Mouse (Mus musculus) neural tube, embryonic 15.5 days (tissue): ENCODE results near the gene Rgs2. TPM values are rescaled to one million over a fixed set of nuclear protein-coding genes. Genes with fewer than 3 reads are reported as not detected.

Experiments used
- ATAC-seq: fragments of 200-750 bp; cut with Nextera tagmentation; 2 replicates; pipeline ENCODE4 v1.8.0; 2017; ENCODE audit warnings: mild to moderate bottlenecking, moderate TSS enrichment, moderate library complexity; ENCODE audit not compliant: low FRiP score
- H3K27ac ChIP-seq: fragments of 300-500 bp; sonication (generic); replicated peaks from 2 replicates; pipeline ENCODE4 v1.5.1; 2015; ENCODE audit warnings: mild to moderate bottlenecking, inconsistent platforms
- H3K27me3 ChIP-seq: fragments of 300-500 bp; sonication (generic); replicated peaks from 2 replicates; pipeline ENCODE4 v1.6.1; 2015; ENCODE audit warnings: inconsistent platforms
- H3K36me3 ChIP-seq: fragments of 300-500 bp; sonication (generic); 2 replicates; pipeline ENCODE4 v1.6.1; 2015; ENCODE audit warnings: inconsistent platforms
- H3K4me1 ChIP-seq: fragments of 300-500 bp; sonication (generic); 2 replicates; pipeline ENCODE4 v1.6.1; 2015; ENCODE audit warnings: inconsistent platforms
- H3K4me2 ChIP-seq: fragments of 300-500 bp; sonication (generic); 2 replicates; pipeline ENCODE4 v1.6.1; 2015; ENCODE audit warnings: inconsistent platforms, mild to moderate bottlenecking, moderate library complexity
- H3K4me3 ChIP-seq: fragments of 300-500 bp; sonication (generic); replicated peaks from 2 replicates; pipeline ENCODE4 v1.5.1; 2015; ENCODE audit warnings: mild to moderate bottlenecking, inconsistent platforms
- H3K9ac ChIP-seq: fragments of 300-500 bp; sonication (generic); replicated peaks from 2 replicates; pipeline ENCODE4 v1.6.1; 2015; ENCODE audit warnings: mild to moderate bottlenecking, inconsistent platforms
- H3K9me3 ChIP-seq: fragments of 300-500 bp; sonication (generic); replicated peaks from 2 replicates; pipeline ENCODE4 v1.6.1; 2016; ENCODE audit warnings: inconsistent platforms
- WGBS: fragments of 180-500 bp; shearing (Covaris S2); methylation state at CpG from one replicate; pipeline ENCODE4 v1.1.7; 2015; ENCODE audit warnings: mixed read lengths; 5-methylcytosine and 5-hydroxymethylcytosine counted together
- polyA plus RNA-seq: library from polyadenylated mRNA; unstranded; fragments of >200 nt; fragmentation: Nextera tagmentation; extraction: Ambion mirVana; gene quantifications from 2 replicates; pipeline ENCODE4 v1.2.1, GENCODE M21; 2015

The Rgs2 gene
- polyA plus RNA-seq, result 97.0 and 112 TPM in 2 replicates

DNA sequence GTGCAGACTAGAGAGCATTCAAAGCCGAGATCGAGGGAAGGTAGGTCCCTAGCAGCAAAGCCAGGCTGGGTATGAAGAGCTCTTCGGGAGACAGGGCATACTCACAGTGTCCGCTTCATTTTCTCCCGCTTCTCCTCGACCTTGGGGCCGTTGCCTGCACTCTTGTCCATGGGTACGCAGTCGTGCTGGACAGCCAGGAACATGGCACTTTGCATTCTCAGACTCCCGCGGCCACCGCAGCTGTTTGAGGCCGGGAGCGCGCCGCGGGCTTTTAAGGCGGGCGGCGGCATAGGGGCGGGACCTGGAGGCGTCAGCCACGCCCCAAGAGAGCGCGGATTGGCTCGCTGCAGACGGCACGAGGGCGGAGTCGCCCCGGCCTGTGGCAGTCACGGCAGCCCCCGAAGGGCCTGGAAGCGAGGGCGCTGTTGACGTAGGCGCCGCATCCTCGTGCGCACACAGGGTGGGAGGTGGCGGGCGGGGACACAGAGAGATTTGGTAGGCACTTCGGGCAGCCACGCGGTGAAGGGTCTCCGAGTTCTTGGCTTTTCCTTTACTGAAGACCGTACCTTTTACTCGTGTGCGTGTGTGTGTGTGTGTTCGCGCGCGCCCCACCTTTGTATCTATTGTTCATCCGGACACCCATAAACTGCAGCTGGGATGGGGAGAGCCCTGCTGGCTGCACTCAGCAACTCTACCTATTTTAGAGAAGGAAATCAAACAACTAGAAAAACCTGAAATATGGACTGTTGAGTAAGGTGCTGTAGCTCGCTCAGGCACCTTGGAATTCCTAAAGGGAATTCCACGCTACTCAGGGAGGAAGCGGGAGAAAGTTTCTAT is at the start of gene Rgs2:
Gene Rgs2 (minus strand): TSS at position 258 of the 837 bp plus-strand sequence.
- ATAC-seq, result peak; percentile 99
- H3K4me1 ChIP-seq, result peaks cover 28% of the 10 kb centered on the region
- no peaks in the 10 kb centered on the region for H3K9me3 ChIP-seq
- H3K27ac ChIP-seq, result peak within 1 kb of the TSS; percentile 91
- under 1% methylated on average over 57 of the region's 57 CpGs for WGBS
- peak within 1 kb of the TSS; percentile 90 for H3K4me2 ChIP-seq
- no peaks in the 10 kb centered on the region for H3K27me3 ChIP-seq
- peak within 1 kb of the TSS; percentile 71 for H3K4me3 ChIP-seq
- peak within 1 kb of the TSS; percentile 88 for H3K9ac ChIP-seq
- H3K36me3 ChIP-seq, result peaks cover 21% of the 10 kb centered on the region

DNA sequence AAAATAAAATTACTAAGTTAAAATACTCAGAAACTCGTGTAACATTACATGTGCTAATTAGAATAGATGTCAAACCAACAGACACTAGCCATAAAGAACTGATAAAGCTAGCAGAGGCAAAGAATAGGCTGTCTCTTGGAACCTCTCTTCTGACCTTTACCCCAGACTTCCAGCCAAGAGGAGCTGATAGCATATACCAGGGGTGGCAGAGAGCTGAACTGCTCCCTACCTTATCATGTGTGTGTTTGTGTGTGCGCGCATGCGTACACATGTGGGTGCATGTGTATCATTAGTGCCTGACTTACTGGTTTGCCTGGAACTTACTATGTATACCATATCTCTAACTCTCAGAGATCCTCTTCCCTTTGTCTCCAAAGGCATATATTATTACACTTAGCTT is 49.4 kb upstream of the Rgs2 start:
- H3K9me3 ChIP-seq, result no peaks in the 10 kb centered on the region
- ATAC-seq, result no peak
- no peak overlapping the region for H3K27ac ChIP-seq
- H3K4me2 ChIP-seq, result no peak overlapping the region
- WGBS, result 84% methylated on average over 4 of the region's 4 CpGs
- no peaks in the 10 kb centered on the region for H3K36me3 ChIP-seq
- H3K4me3 ChIP-seq, result no peak overlapping the region
- H3K27me3 ChIP-seq, result no peaks in the 10 kb centered on the region
- no peak overlapping the region for H3K9ac ChIP-seq
- no peaks in the 10 kb centered on the region for H3K4me1 ChIP-seq

DNA sequence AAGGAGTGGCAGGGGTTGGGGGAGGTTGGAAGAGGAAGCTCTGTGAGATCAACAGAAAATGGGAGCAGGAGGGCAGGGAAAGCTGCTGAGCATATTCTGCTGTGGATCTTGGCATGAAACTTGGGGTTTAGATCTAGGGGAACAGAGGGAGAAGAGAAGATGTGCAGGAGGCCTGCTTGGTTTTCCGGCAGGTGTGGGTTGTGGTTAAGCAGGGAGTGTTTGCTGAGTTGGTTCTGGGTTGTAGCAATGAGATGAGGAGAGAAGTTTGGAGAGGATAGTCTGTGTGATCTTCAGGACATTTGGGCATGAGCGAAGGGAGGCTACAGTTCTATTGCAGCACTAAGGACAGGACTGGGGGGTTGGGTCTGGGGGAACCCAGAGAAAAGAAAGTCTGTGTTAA is 37.9 kb upstream of the Rgs2 start:
- ATAC-seq, result no peak

DNA sequence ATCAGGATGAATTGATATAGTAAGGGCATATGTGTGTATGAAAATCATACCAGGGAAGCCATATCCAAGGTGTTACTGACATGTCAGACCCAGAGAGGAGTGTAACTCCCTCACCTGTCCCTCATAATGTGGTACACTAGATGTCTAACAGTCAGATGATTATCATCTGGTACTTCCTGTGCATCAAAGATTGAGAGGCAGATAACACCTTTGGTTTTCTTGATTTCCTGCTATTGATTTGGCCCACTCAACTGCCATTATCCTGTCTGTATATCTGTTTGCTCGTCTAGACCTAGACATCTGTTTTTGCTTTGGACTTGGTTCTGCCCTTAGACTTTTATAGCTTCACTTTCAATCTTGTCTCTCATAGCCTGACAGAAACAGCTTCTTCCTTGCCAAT is 29.5 kb upstream of the Rgs2 start:
- H3K36me3 ChIP-seq, result no peaks in the 10 kb centered on the region
- no peaks in the 10 kb centered on the region for H3K4me1 ChIP-seq
- no peaks in the 10 kb centered on the region for H3K9me3 ChIP-seq
- no peak overlapping the region for H3K9ac ChIP-seq
- no peaks in the 10 kb centered on the region for H3K27me3 ChIP-seq
- no peak for ATAC-seq
- 81% methylated on average over 1 of the region's 1 CpGs for WGBS
- H3K4me3 ChIP-seq, result no peak overlapping the region
- H3K4me2 ChIP-seq, result no peak overlapping the region
- H3K27ac ChIP-seq, result no peak overlapping the region

More for the DNA sequence above, 37.9 kb upstream of the Rgs2 start:
- H3K27me3 ChIP-seq, result no peaks in the 10 kb centered on the region
- no peak overlapping the region for H3K9ac ChIP-seq
- H3K9me3 ChIP-seq, result no peaks in the 10 kb centered on the region
- no peak overlapping the region for H3K27ac ChIP-seq
- no peaks in the 10 kb centered on the region for H3K36me3 ChIP-seq
- H3K4me3 ChIP-seq, result no peak overlapping the region
- 95% methylated on average over 2 of the region's 2 CpGs for WGBS
- H3K4me1 ChIP-seq, result no peaks in the 10 kb centered on the region
- H3K4me2 ChIP-seq, result no peak overlapping the region

DNA sequence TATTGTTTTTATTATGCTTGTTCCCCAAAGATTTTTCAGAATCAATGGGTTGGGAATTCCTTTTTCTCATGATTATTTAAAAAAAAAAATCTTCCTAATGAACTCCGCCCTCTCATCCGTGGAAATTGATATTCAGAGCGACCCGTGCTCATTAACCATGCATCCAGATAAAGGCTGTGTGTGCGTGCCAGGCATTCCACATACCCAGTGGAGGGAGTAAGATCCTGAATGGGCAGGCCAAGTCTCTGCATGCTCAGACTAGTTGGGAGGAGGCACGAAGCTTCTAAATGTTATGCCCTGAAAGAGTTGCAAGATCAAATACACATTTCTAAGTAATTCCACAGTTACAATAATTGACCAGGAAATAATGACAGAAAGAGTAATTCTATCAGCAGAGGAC is 26.5 kb upstream of the Rgs2 start:
- Histone ChIP-seq H3K4me3 (no peak overlapping the region), H3K9me3 (no peaks in the 10 kb centered on the region), H3K4me2 (no peak overlapping the region), H3K27me3 (no peaks in the 10 kb centered on the region), H3K4me1 (no peaks in the 10 kb centered on the region), H3K27ac (no peak overlapping the region), H3K36me3 (no peaks in the 10 kb centered on the region), H3K9ac (no peak overlapping the region)
- no peak for ATAC-seq
- WGBS, result 75% methylated on average over 6 of the region's 6 CpGs

DNA sequence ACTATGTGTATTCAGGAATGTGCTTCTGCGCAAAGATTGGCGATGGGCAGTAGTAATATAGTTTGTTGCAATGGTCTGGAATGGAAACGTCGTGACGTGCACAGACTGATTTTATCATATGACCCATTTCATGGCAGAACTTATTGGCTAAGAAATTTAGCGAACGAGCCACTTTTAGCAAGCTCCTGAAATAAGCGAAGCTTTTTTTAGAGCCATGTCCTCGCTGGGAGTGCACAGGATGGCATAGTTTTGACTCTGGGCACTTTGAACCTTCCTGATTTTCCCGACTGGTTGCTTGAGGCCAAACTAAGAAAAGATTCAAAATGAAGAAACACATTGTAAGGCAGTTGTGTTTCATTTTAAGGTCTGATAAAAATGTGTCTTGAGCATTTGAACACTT is 25.7 kb upstream of the Rgs2 start:
- WGBS, result 95% methylated on average over 10 of the region's 10 CpGs
- ATAC-seq, result no peak
- no peak overlapping the region for H3K27ac ChIP-seq
- no peaks in the 10 kb centered on the region for H3K4me1 ChIP-seq
- no peak overlapping the region for H3K9ac ChIP-seq
- no peaks in the 10 kb centered on the region for H3K36me3 ChIP-seq
- H3K4me3 ChIP-seq, result no peak overlapping the region
- H3K27me3 ChIP-seq, result no peaks in the 10 kb centered on the region
- H3K4me2 ChIP-seq, result no peak overlapping the region
- H3K9me3 ChIP-seq, result no peaks in the 10 kb centered on the region

DNA sequence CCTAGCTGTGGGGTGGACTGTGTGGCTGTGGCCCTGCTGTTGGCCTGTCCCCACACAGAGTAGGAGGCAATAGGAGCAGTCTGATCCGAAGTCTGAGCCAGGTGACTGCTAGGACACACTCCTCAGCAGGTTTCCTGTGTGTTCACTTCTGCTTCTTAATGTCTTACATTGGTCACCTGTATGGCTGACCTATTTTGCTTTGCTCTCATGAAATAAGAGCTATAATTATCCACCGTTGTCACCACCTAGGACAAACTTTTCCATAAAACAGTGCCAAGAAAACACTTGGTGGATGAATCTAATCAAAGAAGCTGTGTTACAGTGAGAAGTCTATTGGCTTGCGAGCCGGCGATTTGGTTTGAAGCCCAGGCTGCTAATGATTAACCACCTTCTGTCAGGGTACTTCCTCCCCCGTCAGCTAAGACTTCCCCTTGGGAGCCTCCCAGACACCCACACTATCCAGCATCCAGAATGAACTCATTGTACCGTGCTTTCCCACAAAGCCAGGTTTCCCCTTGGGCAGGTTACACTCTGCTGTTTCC is 14.5 kb upstream of the Rgs2 start:
- ATAC-seq, result no peak
- Histone ChIP-seq H3K4me2 (no peak overlapping the region), H3K4me1 (no peaks in the 10 kb centered on the region), H3K36me3 (no peaks in the 10 kb centered on the region), H3K27ac (no peak overlapping the region), H3K4me3 (no peak overlapping the region), H3K9ac (no peak overlapping the region), H3K9me3 (no peaks in the 10 kb centered on the region), H3K27me3 (no peaks in the 10 kb centered on the region)
- 66% methylated on average over 7 of the region's 7 CpGs for WGBS

DNA sequence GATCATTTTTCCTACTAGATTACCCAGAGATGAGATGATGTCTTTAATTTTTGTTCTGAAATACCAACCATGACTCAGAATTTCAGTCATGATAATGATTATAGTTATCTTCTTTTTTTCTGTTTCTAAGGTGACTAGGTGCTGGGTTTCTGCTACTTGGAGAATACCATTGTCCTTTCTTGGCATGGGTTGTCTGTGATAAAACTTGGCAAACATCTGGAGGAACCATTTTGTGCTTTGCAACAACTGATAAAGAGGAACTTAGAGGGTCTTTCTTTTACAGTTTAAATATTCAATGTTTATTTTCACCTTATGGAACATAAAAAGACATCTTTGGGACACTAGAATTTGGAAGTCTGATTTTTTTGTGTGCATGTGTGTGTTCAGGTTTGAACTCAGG is 10.0 kb upstream of the Rgs2 start:
- Histone ChIP-seq H3K27me3 (no peaks in the 10 kb centered on the region), H3K9me3 (no peaks in the 10 kb centered on the region), H3K4me1 (no peaks in the 10 kb centered on the region), H3K4me3 (no peak overlapping the region), H3K9ac (no peak overlapping the region), H3K27ac (no peak overlapping the region), H3K36me3 (no peaks in the 10 kb centered on the region), H3K4me2 (no peak overlapping the region)
- ATAC-seq, result no peak

DNA sequence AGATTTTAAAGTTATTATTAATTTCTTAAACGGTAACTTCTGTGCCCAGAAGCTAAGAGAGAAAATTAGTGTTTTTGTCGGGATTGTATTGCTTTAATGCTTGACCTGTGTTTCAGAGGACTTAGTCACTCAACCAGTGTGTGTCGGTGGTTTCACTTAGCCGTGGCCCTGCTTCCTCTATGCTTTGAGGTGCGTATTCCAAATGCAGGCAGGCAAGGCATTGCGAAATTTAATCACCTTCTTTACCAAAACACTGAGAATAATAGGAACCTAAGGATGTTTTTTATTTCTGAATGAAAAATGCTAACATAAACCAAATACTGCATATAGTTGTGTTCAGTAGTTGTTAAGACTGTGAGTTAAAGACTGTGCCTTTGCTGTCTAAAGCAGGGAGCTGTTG is 3.4 kb upstream of the Rgs2 start:
- no peak overlapping the region for H3K4me2 ChIP-seq
- no peak overlapping the region for H3K9ac ChIP-seq
- no peaks in the 10 kb centered on the region for H3K36me3 ChIP-seq
- no peaks in the 10 kb centered on the region for H3K27me3 ChIP-seq
- peaks cover 15% of the 10 kb centered on the region for H3K4me1 ChIP-seq
- 84% methylated on average over 6 of the region's 6 CpGs for WGBS
- no peaks in the 10 kb centered on the region for H3K9me3 ChIP-seq
- no peak overlapping the region for H3K4me3 ChIP-seq
- no peak for ATAC-seq
- H3K27ac ChIP-seq, result no peak overlapping the region

DNA sequence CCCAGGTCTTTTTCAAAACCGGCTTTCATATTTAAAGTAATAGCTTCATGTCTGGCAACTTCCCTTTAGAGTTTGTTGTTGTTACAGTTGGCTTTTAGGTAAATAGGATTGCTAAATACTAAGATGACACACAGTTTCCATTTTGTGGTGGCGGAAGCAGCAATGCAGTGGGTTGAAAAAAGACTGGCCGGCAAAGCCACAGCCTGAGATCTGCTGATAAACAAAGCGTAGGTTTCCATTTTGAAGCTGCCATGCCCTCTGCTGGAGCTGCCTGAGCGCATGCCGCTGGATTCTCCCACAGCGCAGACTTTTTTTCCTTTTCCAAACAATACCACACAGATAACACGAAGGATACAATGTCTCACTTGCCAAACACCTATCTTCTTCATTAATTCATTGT is 2.6 kb upstream of the Rgs2 start:
- H3K27ac ChIP-seq, result no peak overlapping the region
- no peaks in the 10 kb centered on the region for H3K27me3 ChIP-seq
- 0 out of 2 replicates have a peak overlapping the region, but pooled peaks have one; percentile 10 for H3K9ac ChIP-seq
- no peak for ATAC-seq
- H3K4me2 ChIP-seq, result peak overlapping the region; percentile 50
- peaks cover 23% of the 10 kb centered on the region for H3K4me1 ChIP-seq
- no peaks in the 10 kb centered on the region for H3K9me3 ChIP-seq
- H3K36me3 ChIP-seq, result peaks cover 7% of the 10 kb centered on the region
- no peak overlapping the region; the same call in 1 of the 2 replicates for H3K4me3 ChIP-seq
- WGBS, result 4% methylated on average over 8 of the region's 8 CpGs

DNA sequence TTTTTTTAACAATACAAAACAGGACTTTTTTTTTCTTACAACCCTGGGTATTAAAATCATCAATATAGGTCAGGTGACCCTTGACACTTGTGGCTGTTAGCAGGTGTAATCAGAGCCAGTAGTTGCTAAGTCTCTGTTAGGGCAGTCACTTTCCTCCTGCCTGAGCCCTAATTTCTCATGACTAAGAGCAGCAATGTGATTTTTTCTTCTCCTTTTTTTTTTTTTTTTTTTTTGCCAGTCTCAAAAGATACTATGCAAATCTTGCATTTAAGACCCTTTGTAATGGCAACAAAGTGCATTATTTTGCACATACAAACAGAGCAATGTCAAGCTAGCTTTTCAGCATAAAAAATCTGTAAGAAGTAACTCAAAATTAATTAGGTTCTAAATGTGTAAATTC is 1.7 kb upstream of the Rgs2 start:
- no peak for ATAC-seq
- no peak overlapping the region for H3K9ac ChIP-seq

DNA sequence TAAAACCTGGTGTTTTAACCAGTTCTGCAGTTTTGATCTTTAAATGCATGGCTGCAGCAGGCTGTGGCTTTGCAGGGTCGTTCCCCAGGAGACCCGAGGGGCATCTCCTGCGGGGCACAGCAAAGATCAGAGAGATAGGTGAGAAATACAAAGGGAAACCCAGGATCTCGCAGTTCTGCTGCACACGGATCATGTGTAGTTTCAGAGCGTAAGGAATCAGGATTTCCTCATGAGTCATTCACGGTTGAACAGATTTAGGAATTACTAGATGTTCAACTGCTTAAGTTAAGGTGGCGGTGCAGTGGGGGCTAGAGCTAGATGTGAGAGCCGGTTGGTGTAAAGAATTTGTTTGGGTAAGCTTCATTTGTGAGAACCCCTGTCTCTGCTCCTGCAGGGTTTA is 780 bp upstream of the Rgs2 start:
- H3K9me3 ChIP-seq, result no peaks in the 10 kb centered on the region

More for the DNA sequence above, 1.7 kb upstream of the Rgs2 start:
- Histone ChIP-seq H3K27ac (no peak overlapping the region), H3K4me2 (no peak overlapping the region), H3K9me3 (no peaks in the 10 kb centered on the region), H3K4me1 (peaks cover 28% of the 10 kb centered on the region), H3K36me3 (peaks cover 16% of the 10 kb centered on the region), H3K27me3 (no peaks in the 10 kb centered on the region), H3K4me3 (no peak overlapping the region)

More for the DNA sequence above, 780 bp upstream of the Rgs2 start:
- peaks cover 21% of the 10 kb centered on the region for H3K36me3 ChIP-seq
- H3K9ac ChIP-seq, result peak overlapping the region; percentile 88
- H3K4me3 ChIP-seq, result peak overlapping the region; percentile 71
- H3K4me1 ChIP-seq, result peaks cover 28% of the 10 kb centered on the region
- H3K27ac ChIP-seq, result peak overlapping the region; percentile 91
- peak overlapping the region; percentile 90 for H3K4me2 ChIP-seq
- H3K27me3 ChIP-seq, result no peaks in the 10 kb centered on the region
- peak; percentile 7; the same call in 1 of the 2 replicates for ATAC-seq
- WGBS, result 2% methylated on average over 9 of the region's 9 CpGs
